In genomic region chr4:24631177-24631911, GRCm38 (mm10) we compare ENCODE assay signal across 13 mouse cellular contexts.
DNase-seq lines count a peak whose midpoint lies in the region; ATAC-seq lines count a peak whose summit lies in the region.
"Had no signal": no experiment of that assay in that cellular context is flagged by ENCODE, and none has a peak within 500 bp of the region (broad histone marks: within the 10 kb centered on the region; RNA-seq: fewer than 3 reads in every experiment).

No protein-coding gene starts in this region.

- H3K4me2 ChIP-seq in hindbrain, embryonic 15.5 days = no peak overlapping the region

- H3K4me1 ChIP-seq in hindbrain, embryonic 15.5 days (replicated peaks) = peaks cover 10% of the 10 kb centered on the region

- no peak overlapping the region for H3K9ac ChIP-seq in hindbrain, embryonic 15.5 days

- peak overlapping the region; percentile 66 for H3K27ac ChIP-seq in hindbrain, embryonic 15.5 days (replicated peaks)
- H3K27ac ChIP-seq: heart, embryonic 10.5 days had no signal

- DNase-seq in right cerebral cortex, postnatal 25 days = peak; percentile 30
- DNase-seq in right cerebral cortex, postnatal 14 days = no peak
- peak; percentile 66 to 73 for DNase-seq in cerebellum, postnatal 25 days
- peak; percentile 28 for DNase-seq in retina, postnatal 1 day
- no peak for DNase-seq in spleen, postnatal 4 days (ENCODE audit: low spot score in 2 of 2)
- no peak for DNase-seq in thymus, postnatal 10 days (ENCODE audit: low spot score in 2 of 2)
- DNase-seq in heart, adult 18-20 months = no peak
- DNase-seq: lung, adult 18-20 months; thymus, adult 2 months had no signal

- 42% methylated on average over 9 of the region's 9 CpGs for WGBS in hindbrain, embryonic 15.5 days

- no peaks in the 10 kb centered on the region for H3K9me3 ChIP-seq in hindbrain, embryonic 15.5 days
- H3K9me3 ChIP-seq: heart, embryonic 10.5 days had no signal

- no peak overlapping the region for H3K4me3 ChIP-seq in hindbrain, embryonic 15.5 days
- H3K4me3 ChIP-seq: heart, embryonic 10.5 days had no signal

- no peaks in the 10 kb centered on the region for H3K36me3 ChIP-seq in hindbrain, embryonic 15.5 days
- H3K36me3 ChIP-seq: heart, embryonic 10.5 days had no signal

- peak; percentile 72 for ATAC-seq in hindbrain, embryonic 15.5 days (ENCODE audit: low FRiP score, low read depth)
- ATAC-seq: activated CD4-positive, CD25-positive, alpha-beta regulatory T cell, adult 4 months; intestine, embryonic 16.5 days had no signal

- H3K27me3 ChIP-seq in hindbrain, embryonic 15.5 days = no peaks in the 10 kb centered on the region

Comparison
In these comparisons a context has a peak if more than half of its experiments do, and no peak if none do; other contexts are left out.
1. DNase-seq: peak in right cerebral cortex, postnatal 25 days (single experiment), cerebellum, postnatal 25 days (2 of 2) and retina, postnatal 1 day (single experiment); none in right cerebral cortex, postnatal 14 days (single experiment), spleen, postnatal 4 days (0 of 2), thymus, postnatal 10 days (0 of 2) and heart, adult 18-20 months (0 of 2).